Mouse (Mus musculus) R1 (cell line): ENCODE measurements around the gene Sema4a.
A peak's percentile ranks its signal among the peaks of the same experiment; 100 is the strongest.

Experiments
- DNase-seq: peaks from one replicate; pipeline ENCODE4 v3.0.0-alpha.2; 2018; ENCODE audit warnings: low read depth, low spot score

Gene Sema4a

GRCm38 (mm10) chr3:88486887-88487286, 25.9 kb upstream of the Sema4a start:
- DNase-seq = no peak

- no peak for DNase-seq
These were observed 25.1 kb upstream of the Sema4a start for GRCm38 (mm10) chr3:88486043-88486442.

- DNase-seq = peak; percentile 49
These were observed 23.8 kb upstream of the Sema4a start for GRCm38 (mm10) chr3:88484597-88485316.

DNA sequence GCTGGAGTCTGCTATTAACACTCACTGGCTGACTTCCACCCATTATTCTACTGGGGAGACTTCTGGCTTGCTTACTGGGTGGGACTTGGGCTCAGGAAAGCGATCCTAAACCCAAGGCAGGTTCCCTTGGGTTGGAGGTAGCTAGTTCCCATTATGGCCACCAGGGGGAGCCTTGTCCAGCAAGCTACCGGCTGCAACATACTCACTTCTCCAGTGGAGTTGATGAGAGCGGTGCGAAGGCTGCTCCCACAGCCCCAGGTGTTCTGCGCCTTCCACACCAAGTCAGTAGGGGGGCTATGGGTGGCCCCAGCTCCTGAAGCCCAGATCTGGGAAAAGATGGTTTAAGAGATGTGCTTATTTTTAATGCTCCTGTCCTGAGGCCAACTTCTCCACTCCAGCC, 22.6 kb upstream of the Sema4a start:
- peak; percentile 88 for DNase-seq

DNA sequence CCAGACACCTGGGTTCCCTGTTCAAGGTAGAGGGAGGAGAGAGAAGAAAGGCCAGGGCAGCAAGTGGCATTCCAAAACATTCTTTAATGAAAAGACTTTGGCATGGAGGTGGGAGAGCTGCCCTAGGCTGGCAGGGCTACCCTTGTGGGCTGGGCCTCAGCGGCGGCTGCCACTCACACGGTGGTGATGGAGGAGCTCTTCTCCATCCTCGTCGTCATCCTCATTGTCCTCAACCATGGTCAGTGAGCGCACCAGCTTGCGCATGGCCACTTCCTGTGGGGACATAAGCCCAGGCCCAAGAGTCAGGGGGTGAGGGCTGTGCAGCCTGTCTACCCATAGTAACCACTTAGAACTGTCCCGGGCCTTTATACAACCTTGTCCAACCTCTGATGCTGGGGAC, 22.2 kb upstream of the Sema4a start:
- no peak for DNase-seq

DNA sequence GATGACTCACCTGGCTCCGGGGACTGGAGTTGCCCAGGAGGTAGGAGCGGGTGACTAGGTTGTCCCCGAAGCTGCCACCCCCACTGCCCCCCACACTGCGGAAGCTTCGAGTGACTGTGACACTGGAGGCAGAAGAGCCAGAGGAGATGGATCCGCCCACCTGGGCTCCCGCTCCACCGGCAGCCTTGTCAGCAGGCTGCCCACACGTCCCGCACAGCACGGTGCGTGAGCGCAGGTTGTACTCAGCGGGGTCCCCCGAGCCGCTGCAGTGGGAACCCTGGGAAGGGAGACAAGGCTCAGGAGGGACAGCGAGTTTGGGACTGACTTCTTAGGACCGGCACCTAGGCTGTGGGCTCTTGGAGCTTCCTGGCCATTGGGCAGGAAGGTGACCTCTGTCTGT, 21.4 kb upstream of the Sema4a start:
- no peak for DNase-seq

- DNase-seq = no peak
These were observed 20.5 kb upstream of the Sema4a start for GRCm38 (mm10) chr3:88481372-88482040.

DNA sequence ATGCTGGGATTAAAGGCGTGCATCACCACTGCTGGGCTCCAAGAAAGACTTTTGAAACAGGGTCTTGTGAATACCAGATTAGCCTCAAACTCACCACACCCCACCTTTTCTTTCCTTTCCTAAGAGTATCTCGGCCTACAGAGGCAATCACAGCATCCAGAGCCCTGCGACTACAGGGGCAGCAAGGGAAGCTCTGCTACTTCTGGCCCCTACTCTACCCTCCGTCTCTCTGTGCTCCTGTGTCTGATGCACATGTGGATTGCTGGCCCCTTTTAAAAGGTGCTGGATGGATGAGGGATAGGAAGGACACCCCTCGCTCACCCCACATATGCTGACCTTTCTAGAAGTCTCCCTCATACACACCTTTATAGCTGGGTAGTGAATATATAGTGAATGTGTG, 19.7 kb upstream of the Sema4a start:
- no peak for DNase-seq

- DNase-seq = no peak
These were observed 18.8 kb upstream of the Sema4a start for GRCm38 (mm10) chr3:88479828-88480227.

- no peak for DNase-seq
These were observed 18.2 kb upstream of the Sema4a start for GRCm38 (mm10) chr3:88479163-88479562.

DNA sequence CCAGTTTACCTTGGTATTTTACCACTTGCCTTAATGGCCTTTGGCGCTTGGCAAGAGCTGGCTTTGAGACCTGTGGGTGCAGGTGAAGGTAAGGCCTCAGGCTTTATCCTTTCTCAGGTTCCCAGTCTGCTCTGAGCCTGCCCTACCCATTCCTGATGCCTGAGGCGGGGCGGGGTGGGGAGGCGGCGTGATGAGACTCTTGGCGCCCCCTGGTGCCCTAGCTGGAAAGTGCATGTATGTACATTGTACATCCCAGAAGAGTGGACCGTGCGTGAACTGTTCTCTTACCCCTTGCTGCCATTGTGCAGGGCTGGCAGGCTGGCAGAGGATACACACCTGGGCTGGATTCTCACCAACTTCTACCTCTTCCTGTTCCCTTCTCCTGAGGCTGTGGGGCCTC, 16.8 kb upstream of the Sema4a start:
- peak; percentile 87 for DNase-seq

- peak; percentile 93 for DNase-seq
These were observed 15.4 kb upstream of the Sema4a start for GRCm38 (mm10) chr3:88476403-88476802.

- DNase-seq = no peak
These were observed 12.6 kb upstream of the Sema4a start for GRCm38 (mm10) chr3:88473571-88473970.

DNA sequence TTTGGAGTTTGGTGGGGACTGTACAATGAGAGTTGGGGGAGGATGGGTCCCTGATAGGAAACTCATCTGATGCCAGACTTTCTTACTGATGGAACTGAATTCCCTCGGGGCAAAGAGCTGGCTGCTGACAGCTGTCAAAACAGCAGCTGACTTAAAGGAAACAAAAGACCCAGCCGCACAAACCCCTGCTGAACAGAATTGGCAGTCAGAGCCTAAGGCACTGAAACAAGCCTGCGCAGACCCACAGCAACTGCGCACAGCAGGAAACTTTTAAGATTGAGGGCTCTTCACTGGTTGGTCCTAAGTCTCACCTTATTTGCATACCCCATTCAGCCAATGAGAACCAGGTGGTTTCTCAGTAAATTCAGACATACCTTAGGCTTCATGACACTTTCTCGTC, 12.0 kb upstream of the Sema4a start:
- peak; percentile 82 for DNase-seq

GRCm38 (mm10) chr3:88470943-88471479, 10.0 kb upstream of the Sema4a start:
- DNase-seq = no peak

GRCm38 (mm10) chr3:88469466-88469865, 8.5 kb upstream of the Sema4a start:
- DNase-seq = peak; percentile 74

DNA sequence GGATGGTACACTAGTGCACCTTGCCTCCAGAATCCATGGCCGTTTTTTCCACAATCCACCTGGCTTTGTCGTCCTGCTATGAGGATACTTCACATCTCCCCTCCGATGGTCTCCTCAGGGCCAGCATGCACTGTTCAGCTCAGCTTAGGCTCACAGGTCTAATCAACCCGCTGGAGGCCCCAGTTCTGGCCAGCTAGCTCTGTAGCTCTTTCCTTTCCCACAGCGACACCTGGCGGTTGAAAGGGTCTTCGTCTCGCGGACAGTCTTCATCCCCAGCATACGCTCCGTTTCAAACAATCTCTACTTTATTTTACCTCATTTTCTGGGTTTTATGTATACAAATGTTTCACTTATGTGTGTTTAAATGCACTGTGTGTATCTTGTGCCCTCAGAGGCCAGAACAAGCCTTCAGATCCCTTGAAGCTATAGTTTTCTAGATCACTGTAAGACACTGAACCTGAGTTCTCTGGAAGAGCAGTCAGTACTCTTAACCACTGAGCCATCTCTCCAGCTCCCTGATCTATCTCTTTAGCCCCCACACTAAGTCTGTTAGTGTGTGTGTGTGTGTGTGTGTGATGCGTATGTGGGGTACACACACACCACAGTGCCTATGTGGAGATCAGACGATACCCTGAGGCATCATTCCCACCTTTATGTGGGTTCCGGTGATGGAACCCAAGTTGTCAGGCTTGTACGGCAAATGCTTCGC, 6.3 kb upstream of the Sema4a start:
- DNase-seq = peak; percentile 82

DNA sequence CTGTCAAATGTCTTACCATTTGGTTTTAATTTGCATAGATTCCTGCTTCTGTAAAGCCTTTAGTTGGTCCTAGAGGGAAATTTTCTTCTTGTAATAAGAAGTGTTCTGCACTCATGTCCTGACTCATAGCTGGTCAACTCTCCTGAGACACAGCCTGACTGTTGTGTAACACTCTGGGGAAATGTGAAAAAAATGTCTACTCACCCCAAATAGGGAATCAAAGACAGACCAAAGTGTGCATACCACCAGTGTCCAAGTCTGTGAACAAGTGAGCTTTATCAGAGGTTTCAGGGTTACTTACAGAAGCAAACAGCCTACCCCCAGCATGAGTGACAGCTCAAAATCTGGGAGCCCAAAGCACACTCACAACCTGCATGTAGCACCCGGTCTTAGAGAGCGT, 4.1 kb upstream of the Sema4a start:
- no peak for DNase-seq

GRCm38 (mm10) chr3:88464425-88464824, 3.4 kb upstream of the Sema4a start:
- peak; percentile 59 for DNase-seq

- no peak for DNase-seq
These were observed 953 bp downstream of the Sema4a start for GRCm38 (mm10) chr3:88460029-88460428.

- DNase-seq = peak; percentile 44
These were observed 2.2 kb downstream of the Sema4a start for GRCm38 (mm10) chr3:88458778-88459219.
